Mouse (Mus musculus) erythroblast, adult 5-6 weeks (primary cell): Measurements from ENCODE around the gene Rps15. TPM values are rescaled to one million over a fixed set of nuclear protein-coding genes. Genes with fewer than 3 reads are reported as not detected.

Source experiments
- ATAC-seq: replicated peaks from 2 replicates; pipeline ENCODE4 v1.8.0; 2016; ENCODE audit warnings: moderate number of reproducible peaks, mild to moderate bottlenecking, moderate TSS enrichment, inconsistent platforms; ENCODE audit not compliant: poor library complexity, low FRiP score, severe bottlenecking
- total RNA-seq, 2 experiments: library from RNA; stranded (forward) in 1 of 2; stranded (reverse) in 1 of 2; fragments of 150-400 nt in 1 of 2; fragments of 200-764, 138-1000 nt in 1 of 2; gene quantifications; 2 replicates each; pipeline versions ENCODE4 v1.2.3 to v1.2.4; 2015 to 2017; ENCODE audit warnings: low replicate concordance in 2 of 2

The Rps15 gene
- total RNA-seq, 2 experiments from 2014 or later: 457 to 509 TPM

DNA sequence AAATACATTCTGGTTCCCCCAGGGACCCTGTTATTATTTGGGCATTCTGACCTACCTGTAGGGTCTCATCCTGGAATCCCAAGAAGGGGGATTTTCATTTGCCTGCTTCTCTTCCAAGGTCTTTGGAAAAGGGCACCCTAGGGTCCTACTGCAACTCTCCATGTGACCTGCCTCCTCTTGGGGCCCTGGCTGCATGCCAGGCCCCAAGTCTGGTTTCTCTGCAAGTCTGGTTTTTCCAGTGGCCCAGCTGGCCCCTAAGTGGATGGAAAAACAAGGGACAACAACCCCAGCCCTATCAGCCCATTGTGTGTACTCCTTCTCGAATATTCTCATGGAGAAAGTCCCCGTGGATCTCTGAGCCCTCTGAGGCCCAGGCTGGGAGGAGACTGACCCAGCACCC is 38.6 kb downstream of the Rps15 start:
- ATAC-seq: no peak

DNA sequence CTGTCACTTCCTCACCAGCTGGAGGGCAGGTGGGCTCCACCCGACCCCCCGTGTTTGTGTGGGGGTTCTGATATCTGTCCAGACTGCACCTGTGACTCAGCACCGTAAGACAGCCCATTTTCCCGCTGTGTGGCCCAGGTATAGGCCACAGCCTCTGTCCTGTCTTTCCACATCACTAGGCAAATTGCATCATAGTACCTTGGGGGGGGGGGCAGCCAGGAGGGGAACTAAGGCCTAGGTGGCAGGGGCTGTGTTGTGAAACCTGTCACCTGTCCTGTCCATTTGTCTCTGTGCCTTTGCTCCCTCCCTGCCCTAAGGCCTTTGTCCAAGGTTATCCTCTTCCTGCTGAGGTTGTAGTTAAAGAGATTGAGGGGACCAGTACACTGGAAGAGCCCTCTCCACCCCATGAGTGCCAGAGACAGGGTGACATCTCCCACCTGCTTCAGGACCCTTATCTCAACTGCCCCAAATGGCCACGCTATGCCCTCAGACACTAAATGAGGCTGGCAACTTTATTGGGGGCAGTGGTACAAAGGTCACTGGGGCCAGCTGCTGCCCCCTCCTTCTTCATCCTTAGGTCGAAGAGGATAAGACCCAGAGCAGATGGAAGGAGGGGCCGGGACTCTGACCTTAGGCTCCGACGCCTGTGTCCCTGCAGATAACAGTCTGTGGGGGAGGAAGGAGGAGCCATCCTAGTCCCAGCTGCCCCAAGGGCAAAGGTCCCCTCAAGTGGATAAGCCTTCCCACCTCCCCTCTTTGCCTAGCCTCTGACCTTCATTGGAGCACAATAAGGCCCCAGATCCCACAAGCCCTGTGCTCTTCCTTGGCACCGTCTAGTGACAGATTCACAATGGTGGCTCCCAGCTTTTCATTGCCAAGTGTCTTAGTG is 39.6 kb downstream of the Rps15 start:
- ATAC-seq: peak; percentile 78

DNA sequence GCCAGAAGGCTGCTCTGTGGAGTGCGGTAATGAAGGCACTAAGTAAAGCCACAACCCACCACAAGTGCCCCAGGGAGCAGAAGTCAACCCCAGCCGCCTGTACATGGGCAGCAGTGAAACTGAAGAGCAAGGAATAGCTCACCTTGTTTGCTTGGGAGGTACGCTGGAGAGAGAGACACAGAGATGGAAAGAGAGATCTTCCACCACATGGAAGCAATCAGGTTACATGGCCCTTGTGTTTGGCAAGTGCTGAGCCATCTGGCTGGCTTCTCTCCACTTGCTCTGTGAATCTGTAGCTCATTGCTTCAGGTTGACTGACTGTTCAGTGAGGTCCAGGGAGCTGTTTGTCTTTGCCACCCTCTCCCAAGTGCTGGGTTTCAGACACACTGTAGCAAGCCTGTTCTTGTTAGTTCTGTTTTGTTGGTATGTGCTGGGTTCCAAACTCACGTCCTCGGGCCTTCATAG is 40.3 kb downstream of the Rps15 start:
- ATAC-seq: no peak

DNA sequence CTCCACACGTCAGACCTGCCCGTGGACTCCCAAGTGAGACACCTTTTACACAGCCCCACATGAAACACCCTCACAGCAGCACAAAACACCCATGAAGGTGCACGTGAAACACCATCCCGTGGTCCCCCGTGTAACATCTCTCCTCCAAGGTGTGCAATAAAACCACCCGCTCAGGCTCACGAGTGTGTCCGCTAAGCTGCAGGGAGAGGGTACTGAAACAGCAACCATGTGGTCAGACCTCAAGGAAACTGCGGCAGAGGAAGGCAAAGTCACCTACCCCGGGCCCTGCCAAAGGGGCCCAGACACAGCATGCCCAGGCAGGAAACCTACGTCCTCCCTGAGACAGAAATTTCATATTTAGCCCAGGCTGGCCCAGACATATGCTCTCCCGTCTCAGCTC is 44.0 kb downstream of the Rps15 start:
- no peak for ATAC-seq

DNA sequence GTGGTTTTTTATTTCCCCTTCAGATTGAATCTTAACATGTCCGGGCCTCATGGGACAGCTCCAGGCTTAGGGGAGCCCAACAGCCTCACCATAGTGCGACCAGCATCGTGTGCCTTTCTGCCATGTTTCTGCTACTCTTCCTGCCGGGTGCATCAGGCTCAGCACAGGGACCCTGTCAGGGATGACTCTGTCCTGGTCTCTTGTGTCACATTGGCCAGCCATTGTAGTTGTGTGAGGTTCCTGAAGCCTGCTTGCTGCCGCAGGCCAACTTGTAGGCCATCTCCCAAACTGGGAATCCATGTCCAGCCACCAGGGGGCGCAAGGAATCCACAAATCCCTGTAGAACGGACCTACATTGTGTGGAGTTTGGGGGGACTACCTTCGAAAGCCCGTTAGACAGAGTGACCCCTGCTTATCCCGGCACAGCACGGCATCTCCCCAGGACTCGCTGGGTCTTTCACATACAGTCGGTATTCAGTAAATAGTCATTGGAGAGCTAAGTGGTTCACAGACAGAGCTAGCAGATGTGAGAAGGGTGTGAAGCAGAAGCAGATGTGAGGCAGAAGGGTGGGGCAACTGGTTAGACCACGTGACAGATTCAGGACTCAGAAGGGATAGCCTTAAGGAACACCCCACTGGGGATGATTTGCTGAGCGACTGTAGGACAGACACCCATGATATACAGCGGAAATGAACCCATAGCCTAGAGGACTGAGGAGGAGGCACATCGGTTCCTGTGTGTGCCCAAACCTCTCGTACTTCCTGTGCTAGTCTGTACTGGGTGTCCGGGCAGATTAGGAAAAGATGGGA is 47.9 kb downstream of the Rps15 start:
- ATAC-seq: peak; percentile 58

DNA sequence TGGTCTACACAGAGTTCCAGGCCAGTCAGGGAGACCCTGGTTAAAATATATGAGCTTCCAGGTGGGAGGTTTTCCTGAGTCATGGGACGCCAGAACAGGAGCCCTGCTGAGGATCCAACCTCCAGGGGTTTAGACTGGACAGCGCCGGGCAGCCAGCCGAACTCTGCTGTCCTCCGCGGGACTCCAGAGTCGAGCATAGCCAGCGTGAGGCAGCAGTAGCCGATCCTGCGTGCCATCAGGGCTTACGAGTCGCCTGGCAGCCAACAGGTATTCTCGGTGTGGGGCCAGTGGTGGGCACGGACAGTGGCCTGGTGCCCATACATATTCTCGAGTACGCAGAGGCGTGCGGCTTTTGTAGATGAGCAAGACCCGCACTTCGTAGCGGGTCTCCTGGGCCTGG is 48.8 kb downstream of the Rps15 start:
- ATAC-seq: no peak

DNA sequence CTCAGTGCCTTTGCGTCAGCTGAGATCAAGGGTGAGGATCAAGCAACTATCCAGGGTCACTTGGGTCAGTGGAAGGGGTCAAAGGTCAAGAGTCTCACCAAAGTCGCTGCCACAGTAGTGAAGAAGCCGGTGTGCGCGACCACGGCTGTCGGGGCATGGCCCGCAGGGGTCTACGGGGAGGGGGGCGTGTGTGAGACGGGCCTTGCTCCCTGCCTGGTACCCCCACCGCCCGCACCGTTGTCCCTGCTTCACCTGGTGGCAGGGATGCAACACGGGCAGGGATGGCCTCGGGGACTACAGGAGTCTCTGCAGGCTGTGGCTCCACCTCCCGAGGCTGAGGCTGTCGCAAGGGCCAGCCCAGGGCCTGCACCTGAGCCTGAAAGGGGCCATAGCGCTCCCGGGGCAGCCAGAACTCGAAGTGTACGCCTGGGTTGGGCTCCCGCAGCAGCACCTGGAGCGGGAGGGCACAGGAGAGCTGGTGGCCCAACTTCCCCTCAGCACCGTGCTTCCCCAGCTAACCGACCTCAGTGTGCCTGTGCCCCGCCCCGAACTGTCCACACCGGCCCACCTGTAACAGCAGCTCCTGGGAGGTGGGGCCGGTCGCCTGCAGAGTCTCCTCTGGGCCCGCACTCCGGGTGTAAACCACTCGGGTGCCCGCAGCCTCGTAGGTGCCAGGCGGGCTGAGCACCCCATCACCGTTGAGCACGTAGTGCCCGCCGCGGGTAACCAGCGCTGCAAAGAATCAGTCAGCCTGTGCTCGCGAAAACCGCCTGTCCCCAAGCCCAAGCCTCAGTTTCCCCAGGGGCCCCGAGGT is 49.4 kb downstream of the Rps15 start:
- no peak for ATAC-seq

DNA sequence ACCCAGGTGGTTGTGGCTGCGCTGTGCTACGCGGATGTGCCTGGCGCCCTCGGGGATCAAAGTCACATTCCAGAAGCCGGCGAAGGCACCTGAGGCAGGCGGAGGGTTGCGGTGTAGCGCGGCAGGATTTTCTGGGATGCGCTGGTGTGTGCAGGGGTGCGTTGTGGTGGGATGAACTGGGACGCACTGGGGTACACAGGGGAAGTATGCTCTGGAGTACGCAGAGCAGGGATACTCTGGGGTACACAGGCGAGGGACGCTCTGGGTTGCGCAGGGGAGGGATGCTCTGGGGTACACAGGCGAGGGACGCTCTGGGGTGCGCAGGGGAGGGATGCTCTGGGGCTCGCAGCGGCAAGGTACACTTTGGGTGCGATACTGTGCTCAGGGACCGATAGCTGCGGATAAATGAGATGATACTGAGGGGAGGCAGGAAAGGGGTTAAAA is 50.1 kb downstream of the Rps15 start:
- no peak for ATAC-seq

DNA sequence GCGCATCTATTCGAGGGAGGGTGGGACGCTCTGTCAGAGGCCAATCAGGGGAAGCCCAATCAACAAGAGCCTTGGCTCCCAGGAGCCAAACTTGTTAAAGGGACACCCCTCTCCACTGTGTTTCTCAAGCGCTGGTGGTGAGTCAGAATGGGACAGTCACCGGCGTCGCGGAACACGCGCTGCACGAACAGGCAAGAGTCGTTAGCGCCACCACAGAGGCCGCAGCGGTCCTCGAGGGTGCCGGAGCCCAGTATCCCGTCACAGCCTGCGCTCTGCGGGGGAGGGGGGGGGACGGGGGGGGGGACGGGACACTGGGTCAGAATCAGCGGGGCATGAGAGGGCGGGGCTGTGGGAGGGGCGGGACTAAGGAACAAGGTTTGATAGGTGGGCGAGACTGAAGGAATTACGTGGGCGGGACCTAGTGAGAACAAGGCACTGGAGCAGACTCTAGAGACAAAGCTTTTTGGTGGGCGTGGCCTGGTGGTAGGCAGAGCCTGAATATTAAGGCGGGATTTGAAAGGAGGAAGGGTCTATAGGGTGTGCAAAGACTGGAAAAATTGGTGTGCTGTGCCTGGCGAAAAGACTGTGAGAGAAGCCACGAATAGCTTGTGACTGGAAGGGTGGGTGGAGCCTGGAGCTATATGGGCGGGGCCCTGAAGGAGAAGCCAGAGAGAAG is 50.6 kb downstream of the Rps15 start:
- ATAC-seq: peak; percentile 28; the same call in 1 of the 2 replicates

DNA sequence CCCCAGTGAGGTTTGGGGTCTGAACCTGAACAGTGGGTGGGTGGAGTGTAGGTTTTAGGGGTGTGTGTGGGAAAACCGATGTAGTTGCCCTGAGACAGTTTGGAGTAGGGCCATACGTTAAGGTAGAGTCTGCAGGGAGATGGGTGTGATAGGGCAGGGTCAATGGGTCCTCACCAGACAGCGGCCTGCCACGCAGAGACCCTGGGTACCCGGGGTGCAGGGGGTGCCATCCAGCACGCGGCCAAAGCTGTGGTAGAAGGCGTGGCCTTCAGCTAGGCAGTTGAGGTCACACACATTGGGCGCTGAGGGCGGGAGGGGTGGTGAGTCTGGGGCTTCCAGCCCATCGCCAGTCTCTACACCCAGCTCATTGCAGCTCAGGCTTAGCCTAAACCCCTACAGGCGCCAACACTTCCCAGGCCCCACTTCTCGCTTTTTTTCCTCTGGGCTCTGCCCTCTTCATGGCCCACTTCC is 51.2 kb downstream of the Rps15 start:
- peak; percentile 8; the same call in 1 of the 2 replicates for ATAC-seq

Other genes with a start within 250 kb of the Rps15 start
- gene Gpx4, start 245.3 kb upstream of the Rps15 start, total RNA-seq (2015; ENCODE audit: low replicate concordance): 108 and 169 TPM in 2 replicates
- 96.3 and 123 TPM in 2 replicates for gene Gpx4, start 245.3 kb upstream of the Rps15 start, total RNA-seq (2017; ENCODE audit: low replicate concordance)
- 9.2 and 12.5 TPM in 2 replicates for gene Sbno2, start 186.9 kb upstream of the Rps15 start, total RNA-seq (2015; ENCODE audit: low replicate concordance)
- 17.1 and 20.9 TPM in 2 replicates for gene Sbno2, start 186.9 kb upstream of the Rps15 start, total RNA-seq (2017; ENCODE audit: low replicate concordance)
- gene Stk11, start 176.7 kb upstream of the Rps15 start, total RNA-seq (2015; ENCODE audit: low replicate concordance): 47.7 and 60.0 TPM in 2 replicates
- 152 and 195 TPM in 2 replicates for gene Stk11, start 176.7 kb upstream of the Rps15 start, total RNA-seq (2017; ENCODE audit: low replicate concordance)
- gene Atp5d, start 153.8 kb upstream of the Rps15 start, total RNA-seq (2015; ENCODE audit: low replicate concordance): 43.3 and 48.8 TPM in 2 replicates
- 12.1 and 17.3 TPM in 2 replicates for gene Atp5d, start 153.8 kb upstream of the Rps15 start, total RNA-seq (2017; ENCODE audit: low replicate concordance)
- not detected in 2 replicates for gene Cbarp, start 151.6 kb upstream of the Rps15 start, total RNA-seq (2015; ENCODE audit: low replicate concordance)
- gene Cbarp, start 151.6 kb upstream of the Rps15 start, total RNA-seq (2017; ENCODE audit: low replicate concordance): not detected in 2 replicates
- gene Midn, start 144.2 kb upstream of the Rps15 start, total RNA-seq (2015; ENCODE audit: low replicate concordance): 5.0 and 7.7 TPM in 2 replicates
- 3.9 and 7.4 TPM in 2 replicates for gene Midn, start 144.2 kb upstream of the Rps15 start, total RNA-seq (2017; ENCODE audit: low replicate concordance)
- 3.6 and 3.7 TPM in 2 replicates for gene Cirbp, start 126.5 kb upstream of the Rps15 start, total RNA-seq (2015; ENCODE audit: low replicate concordance)
- gene Cirbp, start 126.5 kb upstream of the Rps15 start, total RNA-seq (2017; ENCODE audit: low replicate concordance): 14.6 and 16.3 TPM in 2 replicates
- gene 1600002K03Rik, start 119.5 kb upstream of the Rps15 start, total RNA-seq (2015; ENCODE audit: low replicate concordance): 7.5 TPM in 1 of 2 replicates, not detected in the other
- gene 1600002K03Rik, start 119.5 kb upstream of the Rps15 start, total RNA-seq (2017; ENCODE audit: low replicate concordance): 5.9 TPM in 1 of 2 replicates, not detected in the other
- not detected in 2 replicates for gene Efna2, start 113.0 kb upstream of the Rps15 start, total RNA-seq (2015; ENCODE audit: low replicate concordance)
- gene Efna2, start 113.0 kb upstream of the Rps15 start, total RNA-seq (2017; ENCODE audit: low replicate concordance): not detected in 2 replicates
- gene Mum1, start 66.0 kb upstream of the Rps15 start, total RNA-seq (2015; ENCODE audit: low replicate concordance): 1.3 and 4.4 TPM in 2 replicates
- 14.7 and 24.0 TPM in 2 replicates for gene Mum1, start 66.0 kb upstream of the Rps15 start, total RNA-seq (2017; ENCODE audit: low replicate concordance)
- 25.7 and 25.9 TPM in 2 replicates for gene Ndufs7, start 43.3 kb upstream of the Rps15 start, total RNA-seq (2015; ENCODE audit: low replicate concordance)
- 13.0 and 14.2 TPM in 2 replicates for gene Ndufs7, start 43.3 kb upstream of the Rps15 start, total RNA-seq (2017; ENCODE audit: low replicate concordance)
- gene Gamt, start 31.4 kb upstream of the Rps15 start, total RNA-seq (2015; ENCODE audit: low replicate concordance): not detected in 2 replicates
- gene Gamt, start 31.4 kb upstream of the Rps15 start, total RNA-seq (2017; ENCODE audit: low replicate concordance): 0.77 TPM in 1 of 2 replicates, not detected in the other
- gene Dazap1, start 31.0 kb upstream of the Rps15 start, total RNA-seq (2015; ENCODE audit: low replicate concordance): 13.8 and 17.1 TPM in 2 replicates
- 29.8 and 35.3 TPM in 2 replicates for gene Dazap1, start 31.0 kb upstream of the Rps15 start, total RNA-seq (2017; ENCODE audit: low replicate concordance)
- gene Apc2, start 3.5 kb downstream of the Rps15 start, total RNA-seq (2015; ENCODE audit: low replicate concordance): not detected in 2 replicates
- 0.09 and 0.14 TPM in 2 replicates for gene Apc2, start 3.5 kb downstream of the Rps15 start, total RNA-seq (2017; ENCODE audit: low replicate concordance)
- gene 2310011J03Rik, start 28.1 kb downstream of the Rps15 start, total RNA-seq (2015; ENCODE audit: low replicate concordance): 6.1 and 12.7 TPM in 2 replicates
- gene 2310011J03Rik, start 28.1 kb downstream of the Rps15 start, total RNA-seq (2017; ENCODE audit: low replicate concordance): 3.5 and 3.7 TPM in 2 replicates
- gene Pcsk4, start 37.0 kb downstream of the Rps15 start, total RNA-seq (2015; ENCODE audit: low replicate concordance): 1.0 TPM in 1 of 2 replicates, not detected in the other
- not detected in 2 replicates for gene Pcsk4, start 37.0 kb downstream of the Rps15 start, total RNA-seq (2017; ENCODE audit: low replicate concordance)
- gene Reep6, start 37.5 kb downstream of the Rps15 start, total RNA-seq (2015; ENCODE audit: low replicate concordance): 1.7 and 6.0 TPM in 2 replicates
- 2.0 and 4.5 TPM in 2 replicates for gene Reep6, start 37.5 kb downstream of the Rps15 start, total RNA-seq (2017; ENCODE audit: low replicate concordance)
- gene Adamtsl5, start 56.0 kb downstream of the Rps15 start, total RNA-seq (2015; ENCODE audit: low replicate concordance): 0.21 and 0.77 TPM in 2 replicates
- gene Adamtsl5, start 56.0 kb downstream of the Rps15 start, total RNA-seq (2017; ENCODE audit: low replicate concordance): 0.17 TPM in 1 of 2 replicates, not detected in the other
- not detected in 2 replicates for gene Plk5, start 64.0 kb downstream of the Rps15 start, total RNA-seq (2015; ENCODE audit: low replicate concordance)
- gene Plk5, start 64.0 kb downstream of the Rps15 start, total RNA-seq (2017; ENCODE audit: low replicate concordance): not detected in 2 replicates
- 1.5 TPM in 1 of 2 replicates, not detected in the other for gene Mex3d, start 95.2 kb downstream of the Rps15 start, total RNA-seq (2015; ENCODE audit: low replicate concordance)
- gene Mex3d, start 95.2 kb downstream of the Rps15 start, total RNA-seq (2017; ENCODE audit: low replicate concordance): 0.51 and 0.70 TPM in 2 replicates
- 11.9 and 38.4 TPM in 2 replicates for gene Mbd3, start 107.1 kb downstream of the Rps15 start, total RNA-seq (2015; ENCODE audit: low replicate concordance)
- gene Mbd3, start 107.1 kb downstream of the Rps15 start, total RNA-seq (2017; ENCODE audit: low replicate concordance): 10.5 and 21.3 TPM in 2 replicates
- gene Uqcr11, start 114.4 kb downstream of the Rps15 start, total RNA-seq (2015; ENCODE audit: low replicate concordance): 38.2 and 42.4 TPM in 2 replicates
- gene Uqcr11, start 114.4 kb downstream of the Rps15 start, total RNA-seq (2017; ENCODE audit: low replicate concordance): 56.0 and 60.8 TPM in 2 replicates
- gene Tcf3, start 141.2 kb downstream of the Rps15 start, total RNA-seq (2015; ENCODE audit: low replicate concordance): 30.7 and 31.1 TPM in 2 replicates
- 27.9 and 39.6 TPM in 2 replicates for gene Tcf3, start 141.2 kb downstream of the Rps15 start, total RNA-seq (2017; ENCODE audit: low replicate concordance)
- gene Onecut3, start 202.4 kb downstream of the Rps15 start, total RNA-seq (2015; ENCODE audit: low replicate concordance): not detected in 2 replicates
- not detected in 2 replicates for gene Onecut3, start 202.4 kb downstream of the Rps15 start, total RNA-seq (2017; ENCODE audit: low replicate concordance)
- gene Atp8b3, start 246.7 kb downstream of the Rps15 start, total RNA-seq (2015; ENCODE audit: low replicate concordance): not detected in 2 replicates
- gene Atp8b3, start 246.7 kb downstream of the Rps15 start, total RNA-seq (2017; ENCODE audit: low replicate concordance): 0.43 TPM in 1 of 2 replicates, not detected in the other